In genomic region chr1:84694688-84695474, GRCm38 (mm10) we compare ENCODE assay signal across 7 mouse cellular contexts. TPM values are rescaled to one million over a fixed set of nuclear protein-coding genes. Genes with fewer than 3 reads are reported as not detected.
DNase-seq lines count a peak whose midpoint lies in the region; ATAC-seq lines count a peak whose summit lies in the region.

No protein-coding gene starts in this region.

- peak overlapping the region; percentile 72 for H3K4me3 ChIP-seq in hindbrain, embryonic 15.5 days
- H3K4me3 ChIP-seq in limb, embryonic 15.5 days: peak overlapping the region; percentile 44

- peaks cover 38% of the 10 kb centered on the region for H3K4me1 ChIP-seq in hindbrain, embryonic 15.5 days (replicated peaks)
- peaks cover 12% of the 10 kb centered on the region for H3K4me1 ChIP-seq in limb, embryonic 15.5 days

- no peaks in the 10 kb centered on the region for H3K36me3 ChIP-seq in hindbrain, embryonic 15.5 days
- H3K36me3 ChIP-seq in limb, embryonic 15.5 days: no peaks in the 10 kb centered on the region

- peak overlapping the region; percentile 88 for H3K4me2 ChIP-seq in hindbrain, embryonic 15.5 days
- H3K4me2 ChIP-seq in limb, embryonic 15.5 days: peak overlapping the region; percentile 89

- H3K27me3 ChIP-seq in hindbrain, embryonic 15.5 days: no peaks in the 10 kb centered on the region
- peaks cover 41% of the 10 kb centered on the region for H3K27me3 ChIP-seq in limb, embryonic 15.5 days

- H3K9me3 ChIP-seq in hindbrain, embryonic 15.5 days: no peaks in the 10 kb centered on the region
- H3K9me3 ChIP-seq in limb, embryonic 15.5 days: no peaks in the 10 kb centered on the region

- peak overlapping the region; percentile 98 for H3K9ac ChIP-seq in hindbrain, embryonic 15.5 days
- H3K9ac ChIP-seq in limb, embryonic 15.5 days: no peak overlapping the region

- H3K27ac ChIP-seq in hindbrain, embryonic 15.5 days (replicated peaks): peak overlapping the region; percentile 93
- H3K27ac ChIP-seq in limb, embryonic 15.5 days: no peak overlapping the region

- ATAC-seq in hindbrain, embryonic 15.5 days (ENCODE audit: low FRiP score, low read depth): peak; percentile 78
- ATAC-seq in limb, embryonic 15.5 days (ENCODE audit: insufficient number of reproducible peaks, low FRiP score, low TSS enrichment, low read depth): 0 out of 2 replicates have a peak, but pooled peaks have one; percentile 10

- WGBS in hindbrain, embryonic 15.5 days: 5% methylated on average over 26 of the region's 26 CpGs
- WGBS in limb, embryonic 15.5 days: 13% methylated on average over 26 of the region's 26 CpGs

- peak; percentile 10 for DNase-seq in ovary, postnatal 36 days (ENCODE audit: low spot score)
- DNase-seq in ovary, postnatal 10 days (ENCODE audit: low spot score): no peak
- DNase-seq in embryo, embryonic 10 days (ENCODE audit: low spot score): peak; percentile 12
- DNase-seq in right cerebral cortex, postnatal 14 days: peak; percentile 63
- DNase-seq in thymus, postnatal 25 days: no peak

RNA-seq across cellular contexts. Expression of gene Dner, which starts 1.1 kb away (rescaled TPM):
- polyA plus RNA-seq in hindbrain, embryonic 15.5 days (2015; fragmentation: Nextera tagmentation; extraction: Ambion mirVana): 296 and 343 TPM in 2 replicates
- polyA plus RNA-seq in limb, embryonic 15.5 days (2015; fragmentation: Nextera tagmentation; extraction: Ambion mirVana): 3.4 and 3.5 TPM in 2 replicates

Comparison
In these comparisons a context has a peak if more than half of its experiments do, and no peak if none do; other contexts are left out.
1. DNase-seq: peak in ovary, postnatal 36 days (single experiment), embryo, embryonic 10 days (single experiment) and right cerebral cortex, postnatal 14 days (single experiment); none in ovary, postnatal 10 days (single experiment) and thymus, postnatal 25 days (single experiment).
2. RNA of gene Dner, which starts 1.1 kb away (polyA plus RNA-seq): 296 to 343 TPM in hindbrain, embryonic 15.5 days; 3.4 to 3.5 TPM in limb, embryonic 15.5 days; every median in the first group is over 10 times any median in the second.